Comparison of ENCODE assay signal across 7 mouse cellular contexts in genomic region chr17:46890116-46890815, GRCm38 (mm10). TPM values are rescaled to one million over a fixed set of nuclear protein-coding genes. Genes with fewer than 3 reads are reported as not detected.
DNase-seq lines count a peak whose midpoint lies in the region; ATAC-seq lines count a peak whose summit lies in the region.

TSS of gene Tbcc (plus strand) at chr17:46890684.

- no peaks in the 10 kb centered on the region for H3K27me3 ChIP-seq in intestine, embryonic 16.5 days (replicated peaks; ENCODE audit: control insufficient read depth, insufficient read depth, low read length)
- no peaks in the 10 kb centered on the region for H3K27me3 ChIP-seq in midbrain, embryonic 11.5 days (ENCODE audit: control insufficient read depth, insufficient read depth, low read length)

- H3K4me1 ChIP-seq in intestine, embryonic 16.5 days (ENCODE audit: control insufficient read depth, insufficient read depth, low read length), result peaks cover 27% of the 10 kb centered on the region
- peaks cover 18% of the 10 kb centered on the region for H3K4me1 ChIP-seq in midbrain, embryonic 11.5 days (ENCODE audit: control insufficient read depth, insufficient read depth, low read length)

- H3K9me3 ChIP-seq in intestine, embryonic 16.5 days (ENCODE audit: control insufficient read depth, low read length), result no peaks in the 10 kb centered on the region
- H3K9me3 ChIP-seq in midbrain, embryonic 11.5 days (ENCODE audit: control insufficient read depth, low read length), result no peaks in the 10 kb centered on the region

- peak within 1 kb of the TSS; percentile 90 for H3K9ac ChIP-seq in intestine, embryonic 16.5 days (ENCODE audit: low read depth, low read length)
- peak within 1 kb of the TSS; percentile 93 for H3K9ac ChIP-seq in midbrain, embryonic 11.5 days (ENCODE audit: low read length)

- H3K36me3 ChIP-seq in intestine, embryonic 16.5 days (ENCODE audit: control insufficient read depth, insufficient read depth, low read length), result no peaks in the 10 kb centered on the region
- H3K36me3 ChIP-seq in midbrain, embryonic 11.5 days (ENCODE audit: control insufficient read depth, insufficient read depth, low read length), result no peaks in the 10 kb centered on the region

- H3K4me3 ChIP-seq in intestine, embryonic 16.5 days (ENCODE audit: low read length), result peak within 1 kb of the TSS; percentile 87
- peak within 1 kb of the TSS; percentile 93 for H3K4me3 ChIP-seq in midbrain, embryonic 11.5 days (ENCODE audit: low read depth, low read length)

- ATAC-seq in intestine, embryonic 16.5 days, result peak; percentile 93
- ATAC-seq in midbrain, embryonic 11.5 days (ENCODE audit: low FRiP score), result peak; percentile 95

- peak within 1 kb of the TSS; percentile 97 for H3K4me2 ChIP-seq in intestine, embryonic 16.5 days (ENCODE audit: low read depth, low read length)
- peak within 1 kb of the TSS; percentile 86 for H3K4me2 ChIP-seq in midbrain, embryonic 11.5 days

- under 1% methylated on average over 40 of the region's 40 CpGs for WGBS in intestine, embryonic 16.5 days
- WGBS in midbrain, embryonic 11.5 days, result under 1% methylated on average over 40 of the region's 40 CpGs

- H3K27ac ChIP-seq in intestine, embryonic 16.5 days (ENCODE audit: low read length), result peak within 1 kb of the TSS; percentile 97
- H3K27ac ChIP-seq in midbrain, embryonic 11.5 days (ENCODE audit: low read depth, low read length), result peak within 1 kb of the TSS; percentile 88

- peak; percentile 96 for DNase-seq in adrenal gland, adult 8-10 months
- DNase-seq in embryo, embryonic 9.5 days (ENCODE audit: extremely low spot score), result peak; percentile 98
- peak; percentile 93 to 96 for DNase-seq in gastrocnemius, postnatal 4 days (ENCODE audit: low spot score in 2 of 2)
- peak; percentile 96 to 97 for DNase-seq in left cerebral cortex, postnatal 36 days (ENCODE audit: low spot score in 2 of 2)
- peak; percentile 99 for DNase-seq in midbrain, embryonic 11.5 days (ENCODE audit: low spot score, missing footprints)
- DNase-seq in skeletal muscle tissue, adult 2 months (ENCODE audit: low read depth, low spot score), result peak; percentile 98

- intact Hi-C loops in left cerebral cortex, postnatal 36 days (cut with DNase I), result loop anchor here (1.0 to 2.0 kb wide), 2 partner anchors 33 to 107 kb away; partner anchors contain the start of gene Rpl7l1

RNA-seq across cellular contexts. Expression of gene Tbcc, which starts in this region (rescaled TPM):
- total RNA-seq in adrenal gland, adult 8-10 months (2022), result 10 to 100 TPM; 22.8 to 28.3 (median 26.7) TPM
- total RNA-seq in gastrocnemius, postnatal 4 days (2021), result 10 to 100 TPM; 24.7 to 27.0 TPM
- 31.8 and 35.8 TPM in 2 replicates for polyA plus RNA-seq in intestine, embryonic 16.5 days (2015; fragmentation: Nextera tagmentation; extraction: Ambion mirVana)
- 10 to 100 TPM; 33.4 to 37.6 TPM for total RNA-seq in left cerebral cortex, postnatal 36 days (2021)
- polyA plus RNA-seq in midbrain, embryonic 11.5 days (2014; fragmentation: Nextera tagmentation; extraction: Ambion mirVana), result 72.7 and 76.2 TPM in 2 replicates

Comparison
In these comparisons a context has a peak if more than half of its experiments do, and no peak if none do; other contexts are left out.
1. Peak in every context shown above with its lines: DNase-seq, ATAC-seq, H3K4me3 ChIP-seq and H3K27ac ChIP-seq.